Mouse (Mus musculus): ENCODE measurements around the gene Il23r.
A peak's percentile ranks its signal among the peaks of the same experiment; 100 is the strongest.
"Not testable (repeated sequence)": the region's sequence is repeated elsewhere in the genome, so short reads cannot be mapped to it uniquely, and the experiment has no call there.

Il23r gene

GRCm38 (mm10) chr6:67491755-67492154, at the start of gene Il23r:
TSS of gene Il23r (minus strand) at chr6:67491855.
- DNase-seq (ENCODE audit: low read depth, low spot score) = no peak

GRCm38 (mm10) chr6:67535777-67536054, 44.1 kb upstream of the Il23r start, which contains the start of gene Tacstd2:
TSS of gene Tacstd2 (minus strand) at chr6:67535796.
- no peak for DNase-seq (ENCODE audit: low read depth, low spot score)

- no peak for DNase-seq (ENCODE audit: low read depth, low spot score)
Observed at GRCm38 (mm10) chr6:67535005-67535776, 43.5 kb upstream of the Il23r start.

- DNase-seq (ENCODE audit: low read depth, low spot score) = no peak
Observed at GRCm38 (mm10) chr6:67534191-67535004, 42.7 kb upstream of the Il23r start.

GRCm38 (mm10) chr6:67532665-67533440, 41.2 kb upstream of the Il23r start:
- DNase-seq (ENCODE audit: low read depth, low spot score) = no peak

- no peak for DNase-seq (ENCODE audit: low read depth, low spot score)
Observed at GRCm38 (mm10) chr6:67531822-67532162, 40.1 kb upstream of the Il23r start.

- no peak for DNase-seq (ENCODE audit: low read depth, low spot score)
Observed at GRCm38 (mm10) chr6:67530992-67531821, 39.6 kb upstream of the Il23r start.

GRCm38 (mm10) chr6:67526356-67526755, 34.7 kb upstream of the Il23r start:
- DNase-seq (ENCODE audit: low read depth, low spot score) = no peak

GRCm38 (mm10) chr6:67510752-67511151, 19.1 kb upstream of the Il23r start:
- no peak for DNase-seq (ENCODE audit: low read depth, low spot score)

GRCm38 (mm10) chr6:67501938-67502337, 10.3 kb upstream of the Il23r start:
- not testable (repeated sequence) for DNase-seq (ENCODE audit: low read depth, low spot score)

- DNase-seq (ENCODE audit: low read depth, low spot score) = no peak
Observed at GRCm38 (mm10) chr6:67481012-67481411, 10.6 kb downstream of the Il23r start.

GRCm38 (mm10) chr6:67471242-67471641, 20.4 kb downstream of the Il23r start:
- DNase-seq (ENCODE audit: low read depth, low spot score) = no peak

GRCm38 (mm10) chr6:67459424-67459823, 32.2 kb downstream of the Il23r start:
- DNase-seq (ENCODE audit: low read depth, low spot score) = no peak

GRCm38 (mm10) chr6:67451330-67451729, 40.3 kb downstream of the Il23r start:
- DNase-seq (ENCODE audit: low read depth, low spot score) = peak; percentile 8

- no peak for DNase-seq (ENCODE audit: low read depth, low spot score)
Observed at GRCm38 (mm10) chr6:67445866-67446265, 45.8 kb downstream of the Il23r start.

GRCm38 (mm10) chr6:67443124-67443523, 48.5 kb downstream of the Il23r start:
- no peak for DNase-seq (ENCODE audit: low read depth, low spot score)

- no peak for DNase-seq (ENCODE audit: low read depth, low spot score)
Observed at GRCm38 (mm10) chr6:67437814-67438385, 53.8 kb downstream of the Il23r start.

- no peak for DNase-seq (ENCODE audit: low read depth, low spot score)
Observed at GRCm38 (mm10) chr6:67437028-67437427, 54.6 kb downstream of the Il23r start.

- DNase-seq (ENCODE audit: low read depth, low spot score) = no peak
Observed at GRCm38 (mm10) chr6:67436295-67436694, 55.4 kb downstream of the Il23r start.

GRCm38 (mm10) chr6:67435711-67436110, 55.9 kb downstream of the Il23r start:
- DNase-seq (ENCODE audit: low read depth, low spot score) = no peak
